Mouse (Mus musculus) embryonic facial prominence, embryonic 12.5 days (tissue): Measurements from ENCODE around the gene Nemp1. TPM values are rescaled to one million over a fixed set of nuclear protein-coding genes. Genes with fewer than 3 reads are reported as not detected.

Experiments used
- ATAC-seq: fragments of 200-750 bp; cut with Nextera tagmentation; 2 replicates; pipeline ENCODE4 v1.8.0; 2017; ENCODE audit not compliant: insufficient number of reproducible peaks, insufficient read depth, low FRiP score, low TSS enrichment
- H3K27ac ChIP-seq: fragments of 300-500 bp; sonication (generic); 2 replicates; pipeline ENCODE4 v1.5.1; 2016; ENCODE audit warnings: mild to moderate bottlenecking
- H3K27me3 ChIP-seq: fragments of 300-500 bp; sonication (generic); 2 replicates; pipeline ENCODE4 v1.6.1; 2016; ENCODE audit warnings: mild to moderate bottlenecking, moderate library complexity
- H3K36me3 ChIP-seq: fragments of 300-500 bp; sonication (generic); 2 replicates; pipeline ENCODE4 v1.6.1; 2016; ENCODE audit warnings: mild to moderate bottlenecking
- H3K4me1 ChIP-seq: fragments of 300-500 bp; sonication (generic); 2 replicates; pipeline ENCODE4 v1.6.1; 2016
- H3K4me2 ChIP-seq: fragments of 300-500 bp; sonication (generic); replicated peaks from 2 replicates; pipeline ENCODE4 v1.6.1; 2016; ENCODE audit warnings: mild to moderate bottlenecking, moderate library complexity
- H3K4me3 ChIP-seq: fragments of 300-500 bp; sonication (generic); 2 replicates; pipeline ENCODE4 v1.5.1; 2016; ENCODE audit warnings: mild to moderate bottlenecking
- H3K9ac ChIP-seq: fragments of 300-500 bp; sonication (generic); 2 replicates; pipeline ENCODE4 v1.6.1; 2016; ENCODE audit warnings: mild to moderate bottlenecking, moderate library complexity
- H3K9me3 ChIP-seq: fragments of 300-500 bp; sonication (generic); 2 replicates; pipeline ENCODE4 v1.6.1; 2016; ENCODE audit warnings: mild to moderate bottlenecking, moderate library complexity
- WGBS: fragments of 180-500 bp; shearing (Covaris S2); methylation state at CpG from one replicate; pipeline ENCODE4 v1.1.7; 2016; 5-methylcytosine and 5-hydroxymethylcytosine counted together
- polyA plus RNA-seq: library from polyadenylated mRNA; unstranded; fragments of >200 nt; fragmentation: Nextera tagmentation; extraction: Ambion mirVana; gene quantifications from 2 replicates; pipeline ENCODE4 v1.2.1, GENCODE M21; 2016

Nemp1 gene
- polyA plus RNA-seq, 1 experiment from 2014 or later: 11.9 TPM

- 91% methylated on average over 3 of the region's 3 CpGs for WGBS
- ATAC-seq: no peak
Observed at GRCm38 (mm10) chr10:127626433-127626832, 40.3 kb upstream of the Nemp1 start.

DNA sequence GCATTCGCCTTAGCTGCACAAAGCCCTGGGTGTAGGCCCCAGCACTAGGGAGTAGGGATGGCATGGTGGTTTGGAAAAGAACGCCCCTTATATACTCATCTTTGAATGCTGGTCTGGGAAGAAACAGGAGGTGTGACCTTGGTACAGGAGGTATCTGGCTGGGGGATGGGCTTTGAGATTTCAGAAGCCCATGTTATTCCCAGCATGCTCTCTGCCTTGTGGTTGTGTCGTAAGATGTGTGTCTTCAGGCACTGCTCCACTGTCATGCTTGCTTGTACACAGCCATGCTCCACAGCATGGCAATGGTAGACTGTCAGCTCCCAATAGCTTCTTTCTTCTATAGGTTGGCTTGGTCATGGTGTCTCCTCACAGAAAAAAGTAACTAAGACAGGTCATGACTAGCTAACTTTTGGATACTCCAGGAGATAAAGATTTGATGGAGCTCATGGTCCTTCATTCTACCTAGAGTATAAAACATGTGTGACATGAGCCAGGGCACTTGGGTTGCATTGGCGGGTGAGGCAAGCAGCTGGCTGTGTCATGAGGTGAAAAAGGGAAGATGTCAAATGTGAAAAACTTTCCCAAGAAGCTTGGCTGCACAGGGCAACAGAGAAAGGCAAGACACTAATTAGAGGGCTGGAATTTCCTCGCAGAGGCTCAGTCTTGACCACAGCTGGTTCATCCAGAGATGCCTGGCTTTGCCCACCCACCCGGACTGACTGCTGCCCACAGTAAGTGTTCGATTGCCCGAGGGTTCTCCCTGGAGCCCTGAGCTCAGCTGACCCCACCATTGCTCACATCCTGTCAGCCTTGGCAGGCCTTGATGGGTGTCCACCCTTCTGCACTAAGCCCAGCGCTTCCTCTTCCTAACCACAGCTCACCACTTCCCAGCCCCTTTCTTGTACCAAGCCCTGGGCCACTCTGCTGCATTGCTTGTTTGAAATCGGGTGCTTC, 35.2 kb upstream of the Nemp1 start:
- H3K4me1 ChIP-seq: no peaks in the 10 kb centered on the region
- no peak overlapping the region for H3K9ac ChIP-seq
- no peak overlapping the region for H3K4me3 ChIP-seq
- H3K27ac ChIP-seq: no peak overlapping the region
- ATAC-seq: no peak
- no peak overlapping the region for H3K4me2 ChIP-seq
- WGBS: 83% methylated on average over 9 of the region's 10 CpGs
- H3K36me3 ChIP-seq: no peaks in the 10 kb centered on the region
- H3K9me3 ChIP-seq: peaks cover 5% of the 10 kb centered on the region; the same call in 1 of the 2 replicates
- no peaks in the 10 kb centered on the region for H3K27me3 ChIP-seq

More at GRCm38 (mm10) chr10:127626433-127626832, 40.3 kb upstream of the Nemp1 start:
- Histone ChIP-seq H3K9me3 (peaks cover 5% of the 10 kb centered on the region; the same call in 1 of the 2 replicates), H3K4me1 (peaks cover 4% of the 10 kb centered on the region; the same call in 1 of the 2 replicates), H3K4me3 (no peak overlapping the region), H3K27me3 (no peaks in the 10 kb centered on the region), H3K36me3 (no peaks in the 10 kb centered on the region), H3K27ac (no peak overlapping the region), H3K4me2 (no peak overlapping the region), H3K9ac (no peak overlapping the region)

GRCm38 (mm10) chr10:127632668-127633271, 33.9 kb upstream of the Nemp1 start:
- H3K27me3 ChIP-seq: no peaks in the 10 kb centered on the region
- no peaks in the 10 kb centered on the region for H3K4me1 ChIP-seq
- no peak for ATAC-seq
- H3K36me3 ChIP-seq: no peaks in the 10 kb centered on the region
- H3K9me3 ChIP-seq: no peaks in the 10 kb centered on the region
- no peak overlapping the region for H3K9ac ChIP-seq
- H3K27ac ChIP-seq: no peak overlapping the region
- H3K4me3 ChIP-seq: no peak overlapping the region
- H3K4me2 ChIP-seq: no peak overlapping the region
- WGBS: 71% methylated on average over 7 of the region's 7 CpGs

GRCm38 (mm10) chr10:127640421-127640820, 26.3 kb upstream of the Nemp1 start:
- no peaks in the 10 kb centered on the region for H3K36me3 ChIP-seq
- H3K9me3 ChIP-seq: no peaks in the 10 kb centered on the region
- WGBS: 69% methylated on average over 5 of the region's 5 CpGs
- peaks cover 24% of the 10 kb centered on the region for H3K4me1 ChIP-seq
- no peak overlapping the region for H3K4me2 ChIP-seq
- H3K4me3 ChIP-seq: no peak overlapping the region
- H3K27me3 ChIP-seq: no peaks in the 10 kb centered on the region; the same call in 1 of the 2 replicates
- ATAC-seq: no peak
- H3K9ac ChIP-seq: no peak overlapping the region
- no peak overlapping the region for H3K27ac ChIP-seq

DNA sequence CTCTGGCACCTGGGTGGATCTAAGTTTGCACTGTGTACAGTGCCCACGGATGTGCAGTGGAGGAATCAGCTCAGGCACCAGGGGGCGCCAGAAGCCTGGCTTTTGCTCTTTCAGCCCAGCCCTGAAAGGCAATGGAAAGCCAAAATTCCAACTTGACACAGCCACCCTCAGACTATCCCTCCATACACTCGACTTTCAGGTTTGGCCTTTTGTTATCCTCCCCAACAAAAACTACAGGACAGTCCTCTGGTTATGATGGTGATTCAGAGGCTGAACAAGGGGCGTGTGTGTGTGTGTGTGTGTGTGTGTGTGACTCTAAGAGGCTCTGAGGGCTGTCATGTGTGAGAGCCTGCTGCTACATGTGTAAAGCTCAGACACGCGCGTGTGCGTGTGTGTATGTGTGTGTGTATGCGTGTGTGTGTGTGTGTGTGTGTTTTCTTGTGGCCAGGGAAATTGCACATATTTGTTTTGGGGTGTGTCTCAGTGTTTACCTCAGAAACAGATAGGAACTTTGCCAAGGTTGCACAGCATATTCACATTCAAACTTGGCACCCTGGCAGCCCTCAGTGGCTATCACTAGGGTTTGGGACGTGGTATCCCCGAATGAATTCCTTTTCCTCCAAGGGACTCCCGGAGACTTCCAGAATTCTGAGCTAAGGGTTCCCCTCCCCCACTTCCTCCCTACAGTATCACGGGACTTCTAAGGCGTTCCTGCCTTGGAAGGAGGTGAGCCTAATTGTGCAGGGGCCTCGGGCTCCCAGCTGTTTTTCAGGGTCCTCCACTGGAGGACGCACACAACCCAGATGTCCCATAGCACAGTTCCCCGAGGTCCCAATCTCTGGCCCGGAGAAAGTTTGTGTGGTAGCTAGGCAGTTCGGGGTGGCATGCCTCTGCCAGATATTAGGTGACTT, 24.6 kb upstream of the Nemp1 start:
- ATAC-seq: peak; percentile 83
- Histone ChIP-seq H3K9ac (peak overlapping the region; percentile 53), H3K27me3 (no peaks in the 10 kb centered on the region; the same call in 1 of the 2 replicates), H3K9me3 (no peaks in the 10 kb centered on the region), H3K4me3 (peak overlapping the region; percentile 42), H3K4me1 (peaks cover 24% of the 10 kb centered on the region), H3K27ac (peak overlapping the region; percentile 65), H3K4me2 (peak overlapping the region; percentile 67), H3K36me3 (no peaks in the 10 kb centered on the region)
- 6% methylated on average over 19 of the region's 19 CpGs for WGBS

GRCm38 (mm10) chr10:127642772-127643552, 23.7 kb upstream of the Nemp1 start, which contains the start of gene Stat6:
Gene Stat6 (plus strand): TSS chr10:127642986.
- Histone ChIP-seq H3K9me3 (no peaks in the 10 kb centered on the region), H3K4me1 (peaks cover 24% of the 10 kb centered on the region), H3K9ac (peak within 1 kb of the TSS; percentile 53), H3K36me3 (no peaks in the 10 kb centered on the region), H3K4me3 (peak within 1 kb of the TSS; percentile 42), H3K4me2 (peak within 1 kb of the TSS; percentile 67), H3K27ac (peak within 1 kb of the TSS; percentile 65), H3K27me3 (no peaks in the 10 kb centered on the region; the same call in 1 of the 2 replicates)
- ATAC-seq: peak; percentile 24; the same call in 1 of the 2 replicates
- 4% methylated on average over 37 of the region's 37 CpGs for WGBS

- Histone ChIP-seq H3K4me3 (peak overlapping the region; percentile 42), H3K4me1 (peaks cover 24% of the 10 kb centered on the region), H3K36me3 (no peaks in the 10 kb centered on the region), H3K27ac (peak overlapping the region; percentile 65), H3K9ac (peak overlapping the region; percentile 53), H3K4me2 (peak overlapping the region; percentile 67), H3K27me3 (no peaks in the 10 kb centered on the region; the same call in 1 of the 2 replicates), H3K9me3 (no peaks in the 10 kb centered on the region)
- WGBS: under 1% methylated on average over 25 of the region's 25 CpGs
- ATAC-seq: no peak; the same call in 1 of the 2 replicates
Observed at GRCm38 (mm10) chr10:127643553-127644238, 23.0 kb upstream of the Nemp1 start.

DNA sequence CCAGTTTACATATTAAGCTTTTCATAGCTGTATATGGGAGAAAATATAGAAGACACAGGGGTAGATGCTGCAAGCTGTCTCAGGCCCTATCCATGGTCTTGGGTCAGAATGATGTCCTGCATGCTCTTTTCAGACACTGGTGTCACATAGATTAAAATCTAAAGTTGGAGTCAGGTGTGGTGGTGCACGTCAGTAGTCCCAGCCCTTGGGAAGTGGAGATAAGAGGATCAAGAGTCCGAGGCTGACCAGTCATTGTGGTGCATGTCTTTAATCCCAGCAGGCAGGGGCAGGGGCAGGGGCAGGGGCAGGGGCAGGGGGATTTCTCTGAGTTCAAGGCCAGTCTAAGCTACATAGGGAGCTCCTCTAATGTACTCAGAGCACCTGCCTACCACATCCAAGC, 20.9 kb upstream of the Nemp1 start:
- no peak for ATAC-seq
- no peaks in the 10 kb centered on the region for H3K9me3 ChIP-seq
- H3K27me3 ChIP-seq: no peaks in the 10 kb centered on the region; the same call in 1 of the 2 replicates
- H3K9ac ChIP-seq: no peak overlapping the region
- peaks cover 24% of the 10 kb centered on the region for H3K4me1 ChIP-seq
- no peaks in the 10 kb centered on the region for H3K36me3 ChIP-seq
- H3K4me2 ChIP-seq: no peak overlapping the region
- no peak overlapping the region for H3K4me3 ChIP-seq
- no peak overlapping the region for H3K27ac ChIP-seq
- WGBS: 61% methylated on average over 2 of the region's 2 CpGs

GRCm38 (mm10) chr10:127652906-127653638, 13.6 kb upstream of the Nemp1 start:
- no peak overlapping the region for H3K27ac ChIP-seq

More at GRCm38 (mm10) chr10:127652906-127653638, 13.6 kb upstream of the Nemp1 start:
- H3K9me3 ChIP-seq: no peaks in the 10 kb centered on the region
- no peak overlapping the region; the same call in 1 of the 2 replicates for H3K4me2 ChIP-seq
- no peak overlapping the region for H3K9ac ChIP-seq
- WGBS: 51% methylated on average over 21 of the region's 21 CpGs
- H3K27me3 ChIP-seq: no peaks in the 10 kb centered on the region
- no peak for ATAC-seq
- peaks cover 10% of the 10 kb centered on the region; the same call in 1 of the 2 replicates for H3K36me3 ChIP-seq
- peaks cover 8% of the 10 kb centered on the region; the same call in 1 of the 2 replicates for H3K4me1 ChIP-seq
- H3K4me3 ChIP-seq: no peak overlapping the region
